Mouse (Mus musculus): ENCODE data around the gene Lgals9. TPM values are rescaled to one million over a fixed set of nuclear protein-coding genes. Genes with fewer than 3 reads are reported as not detected.

Gene Lgals9
- polyA plus RNA-seq, 1 experiment: 17.1 TPM

DNA sequence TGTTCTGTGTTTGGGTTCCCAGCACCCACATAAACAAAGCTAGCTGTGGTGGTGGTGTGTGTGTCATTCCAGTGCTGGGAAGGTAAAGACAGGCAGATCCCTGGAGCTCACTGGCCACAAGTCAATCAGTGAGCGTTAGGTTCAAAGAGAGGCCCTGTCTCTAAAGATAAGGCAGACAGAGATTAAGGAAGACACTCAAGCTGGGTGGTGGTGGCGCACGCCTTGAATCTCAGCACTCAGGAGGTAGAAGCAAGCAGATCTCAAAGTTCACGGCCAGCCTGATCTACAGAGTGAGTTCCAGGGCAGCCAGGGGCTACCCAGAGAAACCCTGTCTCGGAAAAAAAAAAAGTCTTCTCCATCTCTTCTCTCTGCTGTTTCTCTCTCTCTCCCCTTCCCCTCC lies 23.5 kb downstream of the Lgals9 start:
- no peak for TF ChIP-seq POLR2A (IDR thresholded peaks at IDR 0.05; ENCODE audit: extremely low read depth, insufficient read depth, low read length)
- TF ChIP-seq CTCF (IDR thresholded peaks at IDR 0.05; ENCODE audit: extremely low read depth, insufficient read depth, low read length): no peak

DNA sequence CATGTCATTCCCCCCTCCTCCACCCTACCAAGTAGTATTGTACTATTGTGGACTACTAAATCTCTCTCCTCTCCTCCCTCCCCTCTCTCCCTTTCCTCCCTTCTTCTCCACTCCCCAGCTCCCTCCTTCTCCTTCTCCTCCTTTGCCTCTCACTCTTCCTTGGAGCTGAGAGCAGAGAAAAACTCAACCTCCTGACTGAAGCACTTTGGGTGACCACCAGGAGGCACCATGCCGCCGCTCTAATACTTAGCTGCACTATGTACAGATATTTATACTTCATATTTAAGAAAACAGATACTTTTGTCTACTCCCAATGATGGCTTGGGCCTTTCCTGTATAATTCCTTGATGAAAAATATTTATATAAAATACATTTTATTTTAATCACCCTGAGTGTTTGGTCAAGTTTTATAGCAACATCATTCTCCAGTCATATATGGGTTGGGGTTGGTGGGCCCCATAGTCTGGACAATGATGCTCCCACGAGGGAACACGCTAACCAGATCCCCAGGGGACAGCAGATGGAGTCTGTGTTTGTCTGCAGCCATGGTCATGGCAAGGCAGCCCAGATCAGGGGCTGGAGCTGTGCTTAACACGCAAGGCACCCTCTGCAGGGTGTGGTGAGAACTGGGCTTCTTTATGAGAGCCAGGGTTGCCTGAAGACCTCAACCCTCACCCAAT lies 24.8 kb downstream of the Lgals9 start:
- Histone ChIP-seq H3K27ac (ENCODE audit: insufficient read depth, low read length) (no peak overlapping the region), H3K4me1 (ENCODE audit: control insufficient read depth, insufficient read depth, low read length) (no peaks in the 10 kb centered on the region), H3K4me3 (ENCODE audit: insufficient read depth, low read length) (no peak overlapping the region)
- TF ChIP-seq CTCF (IDR thresholded peaks at IDR 0.05; ENCODE audit: extremely low read depth, insufficient read depth, low read length): peak; percentile 31
- no peak for TF ChIP-seq POLR2A (IDR thresholded peaks at IDR 0.05; ENCODE audit: extremely low read depth, insufficient read depth, low read length)

More for the DNA sequence above, 23.5 kb downstream of the Lgals9 start:
- H3K4me1 ChIP-seq (ENCODE audit: control insufficient read depth, insufficient read depth, low read length): no peaks in the 10 kb centered on the region
- H3K4me3 ChIP-seq (ENCODE audit: insufficient read depth, low read length): no peak overlapping the region
- H3K27ac ChIP-seq (ENCODE audit: insufficient read depth, low read length): no peak overlapping the region

- H3K27ac ChIP-seq (ENCODE audit: insufficient read depth, low read length): no peak overlapping the region
- no peak overlapping the region for H3K4me3 ChIP-seq (ENCODE audit: insufficient read depth, low read length)
- no peaks in the 10 kb centered on the region for H3K4me1 ChIP-seq (ENCODE audit: control insufficient read depth, insufficient read depth, low read length)
- TF ChIP-seq POLR2A (IDR thresholded peaks at IDR 0.05; ENCODE audit: extremely low read depth, insufficient read depth, low read length) (no peak), CTCF (IDR thresholded peaks at IDR 0.05; ENCODE audit: extremely low read depth, insufficient read depth, low read length) (no peak)
These were observed 25.4 kb downstream of the Lgals9 start for GRCm38 (mm10) chr11:78959367-78959766.

GRCm38 (mm10) chr11:78956260-78956659 lies 28.5 kb downstream of the Lgals9 start:
- H3K4me3 ChIP-seq (ENCODE audit: insufficient read depth, low read length): no peak overlapping the region
- H3K27ac ChIP-seq (ENCODE audit: insufficient read depth, low read length): no peak overlapping the region
- no peaks in the 10 kb centered on the region for H3K4me1 ChIP-seq (ENCODE audit: control insufficient read depth, insufficient read depth, low read length)
- TF ChIP-seq POLR2A (IDR thresholded peaks at IDR 0.05; ENCODE audit: extremely low read depth, insufficient read depth, low read length) (no peak), CTCF (IDR thresholded peaks at IDR 0.05; ENCODE audit: extremely low read depth, insufficient read depth, low read length) (peak; percentile 88)

GRCm38 (mm10) chr11:78952467-78952866 lies 32.3 kb downstream of the Lgals9 start:
- H3K4me3 ChIP-seq (ENCODE audit: insufficient read depth, low read length): no peak overlapping the region
- no peak overlapping the region for H3K27ac ChIP-seq (ENCODE audit: insufficient read depth, low read length)
- TF ChIP-seq CTCF (IDR thresholded peaks at IDR 0.05; ENCODE audit: extremely low read depth, insufficient read depth, low read length): no peak
- TF ChIP-seq POLR2A (IDR thresholded peaks at IDR 0.05; ENCODE audit: extremely low read depth, insufficient read depth, low read length): no peak
- H3K4me1 ChIP-seq (ENCODE audit: control insufficient read depth, insufficient read depth, low read length): no peaks in the 10 kb centered on the region

DNA sequence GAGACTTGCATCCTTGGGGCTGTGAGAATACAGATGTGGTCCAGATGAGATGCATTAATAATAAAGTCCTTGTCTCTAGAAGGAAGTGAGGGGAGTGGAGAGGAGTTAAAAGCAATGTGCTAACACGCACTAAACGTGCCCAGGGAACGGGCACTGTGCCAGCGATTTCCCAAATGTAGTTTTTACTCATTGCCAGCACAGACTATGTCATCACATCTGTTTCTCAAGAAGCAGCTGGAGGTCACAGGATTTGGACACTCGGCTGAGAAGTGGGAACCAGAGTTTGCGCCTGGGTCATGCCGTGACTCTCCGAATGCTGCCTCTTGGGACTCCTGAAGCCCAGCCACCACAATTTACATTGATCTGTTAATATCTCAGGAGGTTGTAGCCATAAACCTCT lies 34.4 kb downstream of the Lgals9 start:
- Histone ChIP-seq H3K27ac (ENCODE audit: insufficient read depth, low read length) (no peak overlapping the region), H3K4me1 (ENCODE audit: control insufficient read depth, insufficient read depth, low read length) (no peaks in the 10 kb centered on the region), H3K4me3 (ENCODE audit: insufficient read depth, low read length) (no peak overlapping the region)
- TF ChIP-seq POLR2A (IDR thresholded peaks at IDR 0.05; ENCODE audit: extremely low read depth, insufficient read depth, low read length): no peak
- no peak for TF ChIP-seq CTCF (IDR thresholded peaks at IDR 0.05; ENCODE audit: extremely low read depth, insufficient read depth, low read length)

- TF ChIP-seq POLR2A (IDR thresholded peaks at IDR 0.05; ENCODE audit: extremely low read depth, insufficient read depth, low read length): no peak
- no peak for TF ChIP-seq CTCF (IDR thresholded peaks at IDR 0.05; ENCODE audit: extremely low read depth, insufficient read depth, low read length)
These were observed 41.7 kb downstream of the Lgals9 start for GRCm38 (mm10) chr11:78943083-78943482.

DNA sequence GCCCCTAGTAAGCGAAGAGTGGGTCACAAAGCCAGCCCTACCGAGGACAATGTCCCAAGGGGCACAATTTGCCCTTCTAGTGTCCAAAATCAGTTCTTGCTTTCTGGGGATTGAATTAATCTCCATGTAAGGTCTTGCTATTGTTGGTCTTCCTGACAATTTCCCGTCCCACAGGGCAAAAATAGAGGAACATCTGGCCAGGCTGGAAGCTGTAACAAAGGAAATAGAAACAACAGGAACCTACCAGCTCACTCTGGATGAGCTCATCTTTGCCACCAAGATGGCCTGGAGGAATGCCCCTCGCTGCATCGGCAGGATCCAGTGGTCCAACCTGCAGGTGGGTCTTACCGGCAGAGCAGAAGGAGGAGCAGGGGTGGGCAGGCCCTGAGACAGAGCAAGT lies 49.6 kb downstream of the Lgals9 start:
- Histone ChIP-seq H3K27ac (ENCODE audit: insufficient read depth, low read length) (no peak overlapping the region), H3K4me3 (ENCODE audit: insufficient read depth, low read length) (no peak overlapping the region), H3K4me1 (ENCODE audit: control insufficient read depth, insufficient read depth, low read length) (no peaks in the 10 kb centered on the region)
- no peak for TF ChIP-seq POLR2A (IDR thresholded peaks at IDR 0.05; ENCODE audit: extremely low read depth, insufficient read depth, low read length)
- TF ChIP-seq CTCF (IDR thresholded peaks at IDR 0.05; ENCODE audit: extremely low read depth, insufficient read depth, low read length): no peak

More at GRCm38 (mm10) chr11:78943083-78943482, 41.7 kb downstream of the Lgals9 start:
- no peak overlapping the region for H3K27ac ChIP-seq (ENCODE audit: insufficient read depth, low read length)
- no peak overlapping the region for H3K4me3 ChIP-seq (ENCODE audit: insufficient read depth, low read length)
- H3K4me1 ChIP-seq (ENCODE audit: control insufficient read depth, insufficient read depth, low read length): no peaks in the 10 kb centered on the region

- Histone ChIP-seq H3K4me3 (ENCODE audit: insufficient read depth, low read length) (no peak overlapping the region), H3K4me1 (ENCODE audit: control insufficient read depth, insufficient read depth, low read length) (no peaks in the 10 kb centered on the region), H3K27ac (ENCODE audit: insufficient read depth, low read length) (no peak overlapping the region)
- TF ChIP-seq CTCF (IDR thresholded peaks at IDR 0.05; ENCODE audit: extremely low read depth, insufficient read depth, low read length): no peak
- no peak for TF ChIP-seq POLR2A (IDR thresholded peaks at IDR 0.05; ENCODE audit: extremely low read depth, insufficient read depth, low read length)
These were observed 50.0 kb downstream of the Lgals9 start for GRCm38 (mm10) chr11:78934727-78935126.

DNA sequence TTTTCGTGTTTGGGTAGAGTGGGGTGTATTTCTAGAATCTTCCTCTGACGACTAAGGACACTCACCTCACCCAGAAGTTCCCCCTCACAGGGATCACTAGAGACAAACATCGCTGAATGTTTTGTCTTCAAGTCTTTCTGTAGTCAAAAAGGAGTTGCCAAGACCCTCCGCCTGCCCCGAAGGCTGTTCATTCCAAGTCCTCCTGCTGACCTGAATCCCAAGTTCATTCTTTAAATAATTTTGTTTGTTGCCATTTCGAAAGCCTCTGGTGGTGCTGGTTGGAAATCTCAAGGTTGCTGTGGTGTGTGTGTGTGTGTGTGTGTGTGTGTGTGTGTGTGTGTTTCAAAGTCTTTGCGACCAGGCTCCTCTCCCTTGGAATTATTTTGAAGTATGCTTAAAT lies 50.4 kb downstream of the Lgals9 start:
- TF ChIP-seq CTCF (IDR thresholded peaks at IDR 0.05; ENCODE audit: extremely low read depth, insufficient read depth, low read length) (no peak), POLR2A (IDR thresholded peaks at IDR 0.05; ENCODE audit: extremely low read depth, insufficient read depth, low read length) (no peak)

More for the DNA sequence above, 50.4 kb downstream of the Lgals9 start:
- Histone ChIP-seq H3K4me1 (ENCODE audit: control insufficient read depth, insufficient read depth, low read length) (no peaks in the 10 kb centered on the region), H3K4me3 (ENCODE audit: insufficient read depth, low read length) (no peak overlapping the region), H3K27ac (ENCODE audit: insufficient read depth, low read length) (no peak overlapping the region)
